Mouse (Mus musculus) adrenal gland, adult 18-20 months (tissue): Measurements from ENCODE around the gene Mrgprb3. TPM values are rescaled to one million over a fixed set of nuclear protein-coding genes. Genes with fewer than 3 reads are reported as not detected.

Source experiments
- DNase-seq, 2 experiments: peaks; one replicate each; pipeline ENCODE4 v3.0.0; 2021 to 2022; ENCODE audit warnings: low spot score in 2 of 2
- long read RNA-seq, 2 experiments: library from polyadenylated mRNA; stranded (forward); transcript quantifications; one replicate each; pipeline ENCODE4 v2.0.0; 2021
- total RNA-seq, 2 experiments: library from RNA; stranded (reverse); gene quantifications; 1 replicate in 1 of 2; 2 replicates in 1 of 2; pipeline ENCODE4 v1.2.3; 2021

Gene Mrgprb3
- not detected for total RNA-seq
- long read RNA-seq, experiment 1 = 0 reads
- long read RNA-seq, experiment 2 = 0 reads

GRCm38 (mm10) chr7:48643711-48644110 lies at the start of gene Mrgprb3:
Gene Mrgprb3 (minus strand): TSS chr7:48643811.
- DNase-seq = no peak

Other genes starting within 250 kb of the Mrgprb3 start
- gene Mrgprb1, start 187.5 kb downstream of the Mrgprb3 start, total RNA-seq = under 1 TPM; 0.07 to 0.38 TPM
- under 1 TPM in 1 of 2 experiments, not detected in 1; 0.06 TPM for gene Mrgprx2, start 144.5 kb downstream of the Mrgprb3 start, total RNA-seq
- not detected for gene Mrgprb2, start 85.7 kb downstream of the Mrgprb3 start, total RNA-seq
- gene Zdhhc13, start 145.2 kb upstream of the Mrgprb3 start, total RNA-seq = 1 to 10 TPM; 7.8 to 8.2 TPM
- gene Csrp3, start 204.2 kb upstream of the Mrgprb3 start, total RNA-seq = under 1 TPM in 1 of 2 experiments, not detected in 1; 0.38 TPM
- under 1 TPM; 0.45 to 0.53 TPM for gene E2f8, start 237.8 kb upstream of the Mrgprb3 start, total RNA-seq